Mouse (Mus musculus): ENCODE measurements around the gene Cox17. TPM values are rescaled to one million over a fixed set of nuclear protein-coding genes. Genes with fewer than 3 reads are reported as not detected.

Cox17 gene
- polyA plus RNA-seq (2021; fragmentation: Nextera tagmentation) = 815 and 850 TPM in 2 replicates
- long read RNA-seq, experiment 1, transcript Cox17-201 (3 exons, 444 nt) = major isoform, 218 of 236 reads
- long read RNA-seq, experiment 1, partial matches to known transcripts = 0 of 236 reads
- long read RNA-seq, experiment 1, other reads (novel, unspliced or antisense) = 17 of 236 reads
- long read RNA-seq, experiment 2, transcript Cox17-201 (3 exons, 444 nt) = major isoform, 13 of 15 reads
- long read RNA-seq, experiment 2, partial matches to known transcripts = 0 of 15 reads
- long read RNA-seq, experiment 2, other reads (novel, unspliced or antisense) = 1 of 15 reads

DNA sequence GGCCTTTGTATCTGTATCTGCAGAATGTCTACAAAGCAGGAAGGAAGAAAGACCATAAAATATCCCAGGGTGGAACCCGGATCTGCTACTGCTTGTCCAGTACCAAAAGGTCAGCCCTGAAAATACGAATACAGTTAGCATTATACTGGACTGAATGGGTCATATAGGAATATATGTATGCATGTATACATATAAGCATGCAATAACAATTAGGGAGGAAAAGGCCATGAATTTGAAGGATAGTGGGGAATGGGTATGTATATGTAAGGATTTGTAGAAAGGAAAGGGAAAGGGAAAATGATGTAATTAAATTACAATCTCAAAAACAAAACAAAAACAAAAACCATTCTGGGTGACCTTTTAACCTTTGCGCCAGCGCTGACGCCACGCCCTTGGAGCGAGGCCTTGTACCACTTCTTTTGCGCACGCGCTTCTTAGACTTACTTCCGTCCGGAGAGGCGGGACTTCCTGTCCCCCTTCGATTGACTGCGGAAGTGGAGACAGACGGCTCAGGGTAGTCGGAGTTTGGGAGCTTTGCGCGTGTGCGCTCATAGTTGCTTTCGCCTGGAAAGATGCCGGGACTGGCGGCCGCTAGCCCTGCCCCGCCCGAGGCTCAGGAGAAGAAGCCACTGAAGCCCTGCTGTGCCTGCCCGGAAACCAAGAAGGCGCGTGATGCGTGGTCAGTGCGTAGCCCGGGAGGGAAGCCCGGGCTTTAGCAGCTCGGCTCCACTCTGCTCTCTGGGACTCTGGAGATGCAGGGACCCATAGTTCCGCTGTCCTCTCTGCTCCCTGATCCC lies at the start of gene Cox17, which contains the start of gene Gm21987:
Gene Cox17, plus strand, starts transcription at position 463 of the 797 bp plus-strand sequence.
Gene Gm21987, plus strand, starts transcription at position 512 of the 797 bp plus-strand sequence.

DNA sequence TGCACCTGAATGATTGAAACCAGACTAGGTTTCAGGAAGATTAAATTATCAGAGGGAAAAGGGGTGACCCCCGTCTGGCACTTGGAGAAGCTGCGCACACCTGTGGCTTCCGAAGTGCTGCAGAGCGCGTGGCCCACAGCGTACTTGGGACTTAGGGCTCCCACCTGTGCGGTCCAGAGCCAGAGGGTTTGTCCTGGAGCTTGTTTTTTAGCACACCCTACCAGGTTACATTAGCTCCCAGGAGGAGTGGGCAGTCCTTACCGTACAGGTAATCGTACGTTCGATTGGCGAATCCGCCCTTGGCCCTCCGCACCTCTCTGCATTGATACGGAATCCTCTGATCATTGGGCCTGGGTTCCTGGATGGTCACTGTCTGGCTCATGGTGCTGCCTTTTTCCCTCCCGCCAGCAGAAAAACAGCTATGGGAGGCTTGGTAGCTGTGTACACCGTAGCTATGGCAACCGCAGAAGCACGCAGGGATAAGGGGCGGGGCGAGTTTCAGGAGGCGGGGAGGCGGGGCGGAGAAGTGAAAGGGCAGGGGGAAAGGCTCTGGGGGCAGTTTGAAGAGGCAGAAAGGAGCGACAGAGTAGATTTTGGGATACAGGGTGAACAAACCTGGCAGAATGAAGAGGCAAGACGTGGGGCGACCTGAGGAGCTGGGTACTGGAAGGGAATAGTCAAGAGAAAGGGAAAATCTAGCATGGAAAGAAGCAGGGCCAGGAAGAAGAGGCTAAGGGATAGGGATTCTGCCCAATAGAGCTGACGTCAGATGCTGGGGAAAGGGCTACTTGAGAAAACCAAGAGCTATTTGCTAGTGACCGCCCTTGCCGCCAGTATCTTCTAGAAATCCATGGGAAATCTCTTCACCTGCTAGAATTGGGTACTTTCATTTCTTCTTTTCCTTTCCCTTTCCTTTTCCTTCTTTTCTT lies 5.1 kb upstream of the Cox17 start, which contains the start of gene Maats1:
Gene Maats1, minus strand, starts transcription at position 748 of the 929 bp plus-strand sequence.

DNA sequence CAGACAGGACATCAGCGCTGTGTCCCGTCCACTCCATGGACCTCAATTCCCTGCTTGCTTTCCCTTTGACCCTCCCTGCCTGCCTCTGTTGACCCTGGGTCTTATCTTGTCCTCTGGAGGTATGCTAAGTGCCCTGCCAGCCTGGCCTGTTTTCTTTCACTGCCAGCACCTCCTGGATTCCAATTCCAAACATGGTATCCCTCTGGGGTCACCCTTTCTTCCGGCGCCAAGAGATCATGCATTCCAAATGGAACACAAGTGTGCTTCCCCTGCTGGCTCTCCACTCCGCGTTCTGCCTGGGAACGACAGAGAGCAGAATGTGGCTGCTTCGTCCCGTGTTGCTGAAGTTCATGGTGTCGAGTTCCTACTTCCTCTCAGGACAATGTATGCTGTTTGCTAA lies 15.1 kb downstream of the Cox17 start, which contains the start of gene Popdc2:
Gene Popdc2, plus strand, starts transcription at position 277 of the 400 bp plus-strand sequence.

Other genes starting within 250 kb of the Cox17 start
- gene Nr1i2, start 52.2 kb upstream of the Cox17 start, polyA plus RNA-seq (2021; fragmentation: Nextera tagmentation) = not detected in 2 replicates
- gene Maats1, start 4.8 kb upstream of the Cox17 start, polyA plus RNA-seq (2021; fragmentation: Nextera tagmentation) = 0.88 and 1.7 TPM in 2 replicates
- not detected in 2 replicates for gene Gm21987, start within 50 bp of the Cox17 start, polyA plus RNA-seq (2021; fragmentation: Nextera tagmentation)
- 0.19 and 0.29 TPM in 2 replicates for gene Popdc2, start 15.2 kb downstream of the Cox17 start, polyA plus RNA-seq (2021; fragmentation: Nextera tagmentation)
- gene Pla1a, start 86.2 kb downstream of the Cox17 start, polyA plus RNA-seq (2021; fragmentation: Nextera tagmentation) = 0.33 and 0.40 TPM in 2 replicates
- 103 and 128 TPM in 2 replicates for gene Adprh, start 105.7 kb downstream of the Cox17 start, polyA plus RNA-seq (2021; fragmentation: Nextera tagmentation)
- gene Cd80, start 108.6 kb downstream of the Cox17 start, polyA plus RNA-seq (2021; fragmentation: Nextera tagmentation) = 0.18 and 0.44 TPM in 2 replicates
- 40.2 and 60.3 TPM in 2 replicates for gene Timmdc1, start 175.7 kb downstream of the Cox17 start, polyA plus RNA-seq (2021; fragmentation: Nextera tagmentation)
- gene Poglut1, start 203.3 kb downstream of the Cox17 start, polyA plus RNA-seq (2021; fragmentation: Nextera tagmentation) = 42.0 and 42.2 TPM in 2 replicates
- gene Tmem39a, start 211.7 kb downstream of the Cox17 start, polyA plus RNA-seq (2021; fragmentation: Nextera tagmentation) = 6.0 and 6.8 TPM in 2 replicates

Data from layer of hippocampus, adult 6 months (tissue).